Mouse (Mus musculus) gastrocnemius, postnatal 36 days (tissue): ENCODE results near the gene Gm14124. TPM values are rescaled to one million over a fixed set of nuclear protein-coding genes. Genes with fewer than 3 reads are reported as not detected.
"Not testable (repeated sequence)": the region's sequence is repeated elsewhere in the genome, so short reads cannot be mapped to it uniquely, and the experiment has no call there.

Source experiments
- DNase-seq, 2 experiments: peaks; one replicate each; pipeline ENCODE4 v3.0.0; 2022
- intact Hi-C: fragments of 180-260 bp; cut with DNase I; formaldehyde crosslinking; loops from one replicate; pipeline ENCODE4 v1.15.1; 2025
- long read RNA-seq, 2 experiments: library from polyadenylated mRNA; stranded (forward); transcript quantifications; one replicate each; pipeline ENCODE4 v2.0.0; 2021
- total RNA-seq, 2 experiments: library from RNA; stranded (reverse); gene quantifications; 2 replicates each; pipeline ENCODE4 v1.2.3; 2021

Gene Gm14124
- total RNA-seq, result under 1 TPM in 1 of 2 experiments, not detected in 1; 0.07 TPM
- long read RNA-seq, experiment 1, result 0 reads
- long read RNA-seq, experiment 2, result 0 reads

DNA sequence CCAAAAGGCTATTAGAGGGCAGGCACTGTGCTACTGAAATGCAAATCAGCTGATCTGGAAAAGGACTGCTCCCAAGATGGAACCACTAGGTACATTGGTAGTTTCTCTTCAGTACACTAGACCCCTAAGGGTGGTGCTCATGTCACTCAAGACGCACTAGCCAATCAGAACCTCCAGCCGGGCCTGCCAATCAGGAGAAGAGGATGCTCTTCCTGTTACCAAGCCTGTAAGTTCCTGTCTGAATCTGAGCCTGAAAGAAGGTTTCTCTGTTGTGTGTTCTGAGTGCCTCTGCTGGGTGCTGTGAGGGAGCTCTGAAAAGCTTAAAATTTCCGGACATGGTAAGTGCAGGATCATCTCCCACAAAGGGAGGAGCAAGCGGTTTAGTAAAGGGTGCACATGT, at the start of gene Gm14124:
TSS of gene Gm14124 (plus strand) at position 227 of the 400 bp plus-strand sequence.
- intact Hi-C loops, DNase-seq: not testable (repeated sequence)

DNA sequence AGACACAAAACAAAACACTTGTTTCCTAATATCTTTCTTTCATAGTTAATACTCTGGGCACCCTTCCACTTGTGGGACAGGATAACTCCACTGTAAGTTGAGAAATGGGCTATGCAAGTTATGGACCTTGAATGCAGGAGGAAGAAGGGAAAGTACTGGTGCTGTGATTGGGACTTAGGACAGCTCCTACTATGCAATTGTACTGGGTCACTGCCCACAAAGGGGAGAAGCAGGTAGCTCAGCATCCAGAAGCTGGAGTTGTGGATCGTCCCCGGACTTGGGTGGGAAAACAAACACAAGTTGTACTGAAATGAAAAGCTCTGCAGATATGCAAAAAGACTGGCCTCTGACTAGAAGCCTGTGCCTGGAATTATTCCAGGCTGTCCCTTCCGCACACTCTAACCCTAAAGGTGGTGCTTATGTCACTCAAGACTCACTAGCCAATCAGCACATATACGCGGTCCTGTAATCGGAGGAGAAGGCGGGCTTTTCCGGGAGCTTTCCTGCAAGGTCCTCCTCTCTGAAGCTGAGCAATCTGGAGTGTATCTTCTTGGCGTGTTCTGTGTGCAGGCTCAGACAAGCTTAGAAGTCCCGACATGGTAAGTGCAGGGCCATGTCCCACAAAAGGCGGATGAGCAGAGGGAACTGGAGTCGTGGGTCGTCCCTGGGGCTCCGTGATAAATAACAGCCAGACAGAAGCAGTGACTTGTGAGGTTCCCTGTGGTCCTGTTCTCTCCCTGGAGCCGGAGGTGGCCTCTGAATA, 39.5 kb upstream of the Gm14124 start, which contains the start of gene Zfp937:
TSS of gene Zfp937 (plus strand) at position 474 of the 763 bp plus-strand sequence.
- peak; percentile 56 to 62 for DNase-seq
- intact Hi-C loops, result loop anchor here (10.0 kb wide), 1 partner anchor 237 kb away; the partner anchor contains the start of gene Zfp442

DNA sequence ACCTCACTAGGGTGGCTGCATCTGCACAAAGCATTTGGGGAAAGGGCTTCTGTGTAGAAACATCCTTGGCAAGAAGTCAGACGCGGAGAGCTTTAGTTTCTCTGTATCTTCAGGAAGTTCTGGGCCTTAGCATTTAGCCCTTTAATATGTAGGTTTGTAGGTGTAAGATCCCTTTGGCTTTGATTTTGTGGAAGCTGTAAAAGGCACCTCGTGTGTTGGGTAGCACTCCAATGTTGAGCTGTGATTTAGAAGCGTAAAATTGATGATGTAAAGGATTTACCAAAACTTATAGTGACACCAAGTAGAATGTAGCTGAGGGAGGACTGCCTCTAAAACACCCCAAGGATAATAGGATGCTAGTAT, 39.0 kb upstream of the Gm14124 start:
- intact Hi-C loops, result loop anchor here (10.0 kb wide), 1 partner anchor 236 kb away; the partner anchor contains the start of gene Zfp442
- not testable (repeated sequence) for DNase-seq

- DNase-seq, intact Hi-C loops: not testable (repeated sequence)
Observed at GRCm38 (mm10) chr2:150223263-150223662, 34.1 kb upstream of the Gm14124 start.

DNA sequence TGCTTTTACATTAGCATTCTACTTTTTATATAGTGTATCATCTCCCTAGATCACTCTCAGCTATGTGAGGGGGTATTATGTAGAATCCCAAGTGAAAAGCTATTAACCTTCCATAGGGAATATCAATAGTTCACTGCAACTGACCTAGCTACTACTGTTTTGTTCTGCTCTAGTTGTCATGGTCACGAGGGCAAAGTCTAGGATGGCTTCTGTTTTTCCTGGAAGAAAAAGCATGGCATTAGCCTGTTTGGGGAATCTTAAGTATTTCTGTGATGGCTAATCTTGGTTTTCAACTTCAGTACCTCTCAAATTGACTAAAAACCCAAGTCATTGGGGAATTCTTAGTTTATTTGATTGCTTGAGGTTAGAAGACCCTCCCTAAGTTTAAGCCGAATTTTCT, 14.1 kb upstream of the Gm14124 start:
- intact Hi-C loops, result loop anchor here (10.0 kb wide), 1 partner anchor 82 kb away; the partner anchor contains the start of gene Gm10130
- DNase-seq, result no peak

- intact Hi-C loops, DNase-seq: not testable (repeated sequence)
Observed at GRCm38 (mm10) chr2:150255491-150255890, 1.8 kb upstream of the Gm14124 start, which contains the start of gene Gm21994. Gene Gm21994, minus strand, starts transcription at chr2:150255591.

DNA sequence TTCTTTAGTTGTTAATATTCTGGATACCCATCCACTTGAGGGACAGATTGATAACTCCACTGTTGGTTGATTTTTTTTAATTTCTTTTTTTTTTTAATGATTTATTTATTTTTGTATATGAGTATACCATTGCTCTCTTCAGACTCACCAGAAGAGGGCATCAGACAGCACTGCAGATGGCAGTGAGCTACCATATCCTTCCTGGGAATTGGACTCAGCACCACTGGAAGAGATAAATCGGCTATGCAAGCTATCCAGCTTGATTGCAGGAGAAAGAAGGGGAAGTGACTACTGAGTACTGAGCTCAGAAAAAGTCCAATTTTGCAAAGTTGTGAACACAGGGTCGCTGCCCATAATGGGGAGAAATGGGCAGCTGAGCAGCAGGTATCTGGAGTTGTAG, 456 bp upstream of the Gm14124 start:
- intact Hi-C loops, DNase-seq: not testable (repeated sequence)

- no peak for DNase-seq
- intact Hi-C loops, result no loop called here
Observed at GRCm38 (mm10) chr2:150293669-150294068, 36.4 kb downstream of the Gm14124 start.

DNA sequence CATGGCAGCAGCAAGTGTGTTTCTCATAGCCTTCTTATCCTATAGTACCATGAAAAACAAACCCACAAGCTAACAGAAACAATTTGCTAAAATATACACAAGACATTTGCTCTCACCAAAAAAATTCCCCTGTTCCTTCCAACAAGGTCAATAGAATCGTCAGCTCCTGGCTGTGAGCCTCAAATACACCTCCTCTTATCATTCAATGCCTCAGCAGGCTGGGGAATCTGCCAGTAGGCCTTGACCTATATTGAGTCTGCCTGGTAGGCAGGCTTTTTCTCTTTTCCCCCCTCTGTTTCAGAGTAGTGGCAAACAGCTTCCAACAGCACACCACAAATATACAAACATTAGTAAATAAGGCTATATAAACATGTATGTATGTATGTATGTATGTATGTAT, 41.8 kb downstream of the Gm14124 start:
- intact Hi-C loops, result no loop called here
- DNase-seq, result no peak

- intact Hi-C loops, result no loop called here
- DNase-seq, result no peak
Observed at GRCm38 (mm10) chr2:150307183-150307773, 50.0 kb downstream of the Gm14124 start.

DNA sequence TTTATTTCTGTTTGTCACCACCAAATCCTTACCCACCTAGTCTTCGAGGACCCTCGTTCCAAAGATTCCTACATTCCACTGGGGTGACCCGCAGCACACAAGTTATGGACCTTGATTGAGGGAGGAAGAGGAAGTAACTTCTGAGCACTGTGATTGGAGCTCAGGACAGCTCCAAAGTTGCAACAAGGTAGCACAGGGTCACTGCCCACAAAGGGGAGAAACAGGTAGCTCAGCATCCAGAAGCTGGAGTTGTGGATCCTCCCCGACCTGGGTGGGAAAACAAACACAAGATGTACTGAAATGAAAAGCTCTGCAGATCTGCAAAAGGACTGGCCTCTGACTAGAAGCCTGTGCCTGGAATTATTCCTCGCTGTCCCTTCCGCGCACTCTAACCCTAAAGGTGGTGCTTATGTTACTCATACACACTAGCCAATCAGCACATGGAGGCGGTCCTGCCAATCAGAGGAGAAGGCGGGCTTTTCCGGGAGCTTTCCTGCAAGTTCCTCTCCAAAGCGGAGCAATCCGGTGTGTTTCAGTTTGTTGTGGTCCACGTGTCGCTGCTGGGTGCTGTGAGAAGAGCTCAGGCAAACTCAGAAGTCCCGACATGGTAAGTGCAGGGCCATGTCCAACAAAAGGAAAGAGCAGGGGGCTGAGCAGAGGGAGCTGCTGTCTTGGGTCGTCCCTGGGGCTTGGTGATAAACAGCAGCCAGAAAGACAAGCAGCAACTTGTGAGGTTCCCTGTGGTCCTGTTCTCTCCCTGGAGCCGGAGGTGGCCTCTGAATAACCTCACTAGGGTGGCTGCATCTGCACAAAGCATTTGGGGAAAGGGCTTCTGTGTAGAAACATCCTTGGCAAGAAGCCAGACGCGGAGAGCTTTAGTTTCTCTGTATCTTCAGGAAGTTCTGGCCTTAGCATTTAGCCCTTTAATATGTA, 53.9 kb downstream of the Gm14124 start:
- DNase-seq, result peak; percentile 85 to 88
- intact Hi-C loops, result not testable (repeated sequence)

DNA sequence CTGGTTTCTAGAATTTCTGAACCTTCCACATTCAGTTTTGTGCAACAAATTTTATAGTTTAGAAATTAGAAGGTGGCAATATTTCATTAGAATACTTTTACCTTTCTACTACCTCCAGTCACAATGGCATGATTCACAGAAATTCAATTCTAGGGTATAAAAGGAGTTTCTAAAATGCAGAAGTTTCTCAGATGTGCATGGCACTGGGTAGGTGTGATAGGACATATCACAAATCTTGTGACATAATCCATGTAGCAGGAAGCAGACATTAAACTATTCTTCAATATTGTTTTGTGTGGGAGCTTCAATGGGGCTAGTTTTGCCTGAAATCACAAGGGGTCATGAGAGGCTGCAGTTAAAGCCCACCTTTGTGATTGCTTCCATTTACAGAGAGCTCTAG, 58.8 kb downstream of the Gm14124 start:
- DNase-seq, result no peak

DNA sequence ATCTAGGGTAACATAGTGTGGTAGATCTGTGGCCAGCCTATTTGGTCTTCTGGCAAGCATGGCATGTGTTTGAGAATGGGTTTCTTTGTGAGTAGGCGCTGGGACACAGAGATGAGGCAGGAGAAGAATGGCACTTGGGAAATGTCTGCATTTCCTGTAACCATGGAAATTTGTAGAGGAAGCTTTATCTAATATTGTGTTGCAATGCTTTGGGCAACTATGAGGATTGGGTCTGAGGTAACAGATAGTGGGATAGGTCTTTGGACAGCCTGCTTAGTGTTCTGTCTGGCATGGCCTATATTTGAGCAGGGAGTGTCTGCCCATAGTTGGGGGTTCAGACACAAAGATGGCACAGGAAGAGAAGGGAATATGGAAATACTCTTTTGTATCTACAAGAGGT, 61.7 kb downstream of the Gm14124 start:
- intact Hi-C loops, result no loop called here
- DNase-seq, result no peak

More for the DNA sequence above, 58.8 kb downstream of the Gm14124 start:
- intact Hi-C loops, result no loop called here

Other genes starting within 250 kb of the Gm14124 start
- 1 to 10 TPM; 4.6 to 6.7 TPM for gene Zfp120, start 120.8 kb upstream of the Gm14124 start, total RNA-seq
- gene Gm10770, start 77.8 kb upstream of the Gm14124 start, total RNA-seq, result not detected
- gene Gm14139, start 75.8 kb upstream of the Gm14124 start, total RNA-seq, result not detected
- gene Zfp937, start 39.4 kb upstream of the Gm14124 start, total RNA-seq, result 1 to 10 TPM; 1.3 to 1.4 TPM
- 1 to 10 TPM; 1.2 to 2.9 TPM for gene Gm21994, start 1.9 kb upstream of the Gm14124 start, total RNA-seq
- gene Gm10130, start 66.2 kb downstream of the Gm14124 start, total RNA-seq, result 1 to 10 TPM in 1 of 2 experiments, not detected in 1; 1.9 TPM
- 1 to 10 TPM; 1.3 to 1.4 TPM for gene 3300002I08Rik, start 105.2 kb downstream of the Gm14124 start, total RNA-seq
- gene Zfp442, start 194.0 kb downstream of the Gm14124 start, total RNA-seq, result 1 to 10 TPM; 1.4 to 2.0 TPM
- not detected for gene Zfp345, start 227.6 kb downstream of the Gm14124 start, total RNA-seq